Mouse (Mus musculus): ENCODE measurements around the gene Agfg2. TPM values are rescaled to one million over a fixed set of nuclear protein-coding genes. Genes with fewer than 3 reads are reported as not detected.

The Agfg2 gene
- polyA plus RNA-seq, 1 experiment from 2014 or later: 10.4 TPM

DNA sequence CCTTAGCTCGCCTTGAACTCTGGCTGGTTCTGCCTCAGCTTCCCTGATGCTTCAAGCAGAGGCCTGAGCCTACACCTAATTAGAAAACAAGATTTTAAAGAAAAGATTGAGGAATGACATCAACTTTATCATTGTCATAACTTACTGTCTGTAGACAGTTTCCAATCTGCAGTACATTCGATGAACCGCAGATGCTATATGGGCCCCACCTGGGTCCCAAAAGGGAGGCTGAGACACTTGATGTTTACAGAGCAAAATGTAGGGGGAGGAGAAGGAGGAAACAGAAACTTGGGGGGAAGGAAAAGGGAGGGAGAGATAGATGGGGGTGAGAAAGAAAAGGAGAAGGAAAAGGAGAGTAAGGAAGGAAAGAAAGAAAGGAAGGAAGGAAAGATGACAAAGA is 5.4 kb upstream of the Agfg2 start:
- no peak overlapping the region for H3K9ac ChIP-seq (ENCODE audit: low read depth, low read length)
- no peaks in the 10 kb centered on the region for H3K36me3 ChIP-seq (ENCODE audit: control insufficient read depth, insufficient read depth, low read length)
- ATAC-seq (ENCODE audit: low read depth) (no peak), DNase-seq (ENCODE audit: low spot score) (no peak)
- H3K4me1 ChIP-seq (ENCODE audit: control insufficient read depth, insufficient read depth, low read length): no peaks in the 10 kb centered on the region
- no peaks in the 10 kb centered on the region for H3K9me3 ChIP-seq (ENCODE audit: control insufficient read depth, low read length)
- 81% methylated on average over 3 of the region's 3 CpGs for WGBS
- H3K27ac ChIP-seq (replicated peaks; ENCODE audit: low read depth, low read length): no peak overlapping the region
- H3K4me2 ChIP-seq (ENCODE audit: low read depth, low read length): no peak overlapping the region
- H3K4me3 ChIP-seq (ENCODE audit: low read depth, low read length): no peak overlapping the region
- no peaks in the 10 kb centered on the region for H3K27me3 ChIP-seq (replicated peaks; ENCODE audit: control insufficient read depth, insufficient read depth, low read length)

GRCm38 (mm10) chr5:137686127-137686790 is 1.7 kb upstream of the Agfg2 start:
- 82% methylated on average over 6 of the region's 6 CpGs for WGBS
- no peak for DNase-seq (ENCODE audit: low spot score)

GRCm38 (mm10) chr5:137685653-137686052 is 1.1 kb upstream of the Agfg2 start:
- H3K4me1 ChIP-seq (ENCODE audit: control insufficient read depth, insufficient read depth, low read length): peaks cover 10% of the 10 kb centered on the region
- 91% methylated on average over 3 of the region's 3 CpGs for WGBS
- H3K27me3 ChIP-seq (replicated peaks; ENCODE audit: control insufficient read depth, insufficient read depth, low read length): no peaks in the 10 kb centered on the region
- ATAC-seq (ENCODE audit: low read depth) (no peak), DNase-seq (ENCODE audit: low spot score) (no peak)
- H3K9me3 ChIP-seq (ENCODE audit: control insufficient read depth, low read length): no peaks in the 10 kb centered on the region
- no peak overlapping the region for H3K9ac ChIP-seq (ENCODE audit: low read depth, low read length)
- H3K4me2 ChIP-seq (ENCODE audit: low read depth, low read length): no peak overlapping the region
- H3K27ac ChIP-seq (replicated peaks; ENCODE audit: low read depth, low read length): no peak overlapping the region
- 0 out of 2 replicates have a peak, but pooled peaks cover 7% of the 10 kb centered on the region for H3K36me3 ChIP-seq (ENCODE audit: control insufficient read depth, insufficient read depth, low read length)
- H3K4me3 ChIP-seq (ENCODE audit: low read depth, low read length): no peak overlapping the region

More at GRCm38 (mm10) chr5:137686127-137686790, 1.7 kb upstream of the Agfg2 start:
- H3K4me2 ChIP-seq (ENCODE audit: low read depth, low read length): no peak overlapping the region
- no peak overlapping the region for H3K27ac ChIP-seq (replicated peaks; ENCODE audit: low read depth, low read length)
- H3K9me3 ChIP-seq (ENCODE audit: control insufficient read depth, low read length): no peaks in the 10 kb centered on the region
- no peak overlapping the region for H3K4me3 ChIP-seq (ENCODE audit: low read depth, low read length)
- no peaks in the 10 kb centered on the region for H3K27me3 ChIP-seq (replicated peaks; ENCODE audit: control insufficient read depth, insufficient read depth, low read length)
- H3K9ac ChIP-seq (ENCODE audit: low read depth, low read length): no peak overlapping the region
- 0 out of 2 replicates have a peak, but pooled peaks cover 4% of the 10 kb centered on the region for H3K36me3 ChIP-seq (ENCODE audit: control insufficient read depth, insufficient read depth, low read length)
- ATAC-seq (ENCODE audit: low read depth): no peak
- H3K4me1 ChIP-seq (ENCODE audit: control insufficient read depth, insufficient read depth, low read length): peaks cover 10% of the 10 kb centered on the region

DNA sequence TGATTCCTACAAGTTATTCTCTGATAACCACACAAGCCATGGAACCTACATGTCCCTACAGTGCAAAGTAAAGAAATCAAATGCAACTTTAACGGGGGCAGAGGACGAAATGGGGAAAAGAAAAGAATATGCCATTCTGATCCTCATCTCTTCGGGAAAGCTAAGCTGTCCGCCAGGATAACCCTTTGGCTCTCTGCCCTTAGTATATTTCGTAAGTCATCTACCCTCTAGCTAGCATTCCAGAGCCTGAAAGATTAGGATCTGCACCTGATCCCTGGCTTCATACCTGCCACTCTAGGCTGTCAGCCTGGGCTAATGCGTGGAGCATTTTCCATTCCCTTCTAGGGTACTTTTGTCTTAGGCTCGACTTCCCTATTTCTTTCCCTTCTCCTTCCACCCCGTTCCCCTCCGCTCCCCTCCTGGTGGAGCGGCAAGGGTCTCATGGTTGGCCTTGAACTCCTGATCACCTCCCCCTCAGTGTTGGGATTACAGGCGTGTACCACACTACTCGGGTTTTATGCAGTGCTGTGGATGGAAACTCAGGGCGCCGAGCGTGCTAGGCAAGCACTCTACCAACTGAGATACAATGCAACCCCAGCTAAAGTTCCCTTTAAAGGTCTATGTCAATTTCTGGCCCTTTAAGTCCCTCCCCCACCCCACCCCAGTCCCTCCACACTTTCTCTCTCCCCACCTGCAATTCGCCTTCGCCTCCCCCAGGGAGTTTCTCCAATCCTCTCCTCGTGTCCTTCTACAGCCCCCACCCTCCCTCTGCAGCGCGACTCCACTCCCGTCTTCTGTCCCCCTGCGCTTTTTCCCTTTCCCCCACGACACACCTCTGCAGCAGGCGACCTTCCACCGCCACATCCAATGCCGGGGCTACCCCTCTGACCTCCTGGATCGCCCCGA is 885 bp downstream of the Agfg2 start:
- Histone ChIP-seq H3K4me1 (ENCODE audit: control insufficient read depth, insufficient read depth, low read length) (peaks cover 10% of the 10 kb centered on the region), H3K27me3 (replicated peaks; ENCODE audit: control insufficient read depth, insufficient read depth, low read length) (no peaks in the 10 kb centered on the region), H3K4me2 (ENCODE audit: low read depth, low read length) (peak overlapping the region; percentile 95), H3K36me3 (ENCODE audit: control insufficient read depth, insufficient read depth, low read length) (0 out of 2 replicates have a peak, but pooled peaks cover 7% of the 10 kb centered on the region), H3K9me3 (ENCODE audit: control insufficient read depth, low read length) (no peaks in the 10 kb centered on the region), H3K9ac (ENCODE audit: low read depth, low read length) (peak overlapping the region; percentile 71), H3K4me3 (ENCODE audit: low read depth, low read length) (peak overlapping the region; percentile 72), H3K27ac (replicated peaks; ENCODE audit: low read depth, low read length) (peak overlapping the region; percentile 52; the same call in 1 of the 2 replicates)
- 10% methylated on average over 28 of the region's 28 CpGs for WGBS
- DNase-seq (ENCODE audit: low spot score): no peak
- no peak for ATAC-seq (ENCODE audit: low read depth)

GRCm38 (mm10) chr5:137682526-137682925 is 2.0 kb downstream of the Agfg2 start:
- 0 out of 2 replicates have a peak overlapping the region, but pooled peaks have one; percentile 19 for H3K9ac ChIP-seq (ENCODE audit: low read depth, low read length)
- H3K4me2 ChIP-seq (ENCODE audit: low read depth, low read length): peak overlapping the region; percentile 95; the same call in 1 of the 2 replicates
- H3K4me1 ChIP-seq (ENCODE audit: control insufficient read depth, insufficient read depth, low read length): peaks cover 10% of the 10 kb centered on the region
- no peaks in the 10 kb centered on the region for H3K9me3 ChIP-seq (ENCODE audit: control insufficient read depth, low read length)
- no peaks in the 10 kb centered on the region for H3K27me3 ChIP-seq (replicated peaks; ENCODE audit: control insufficient read depth, insufficient read depth, low read length)
- 0 out of 2 replicates have a peak, but pooled peaks cover 7% of the 10 kb centered on the region for H3K36me3 ChIP-seq (ENCODE audit: control insufficient read depth, insufficient read depth, low read length)
- ATAC-seq (ENCODE audit: low read depth): no peak
- no peak for DNase-seq (ENCODE audit: low spot score)
- no peak overlapping the region for H3K27ac ChIP-seq (replicated peaks; ENCODE audit: low read depth, low read length)
- H3K4me3 ChIP-seq (ENCODE audit: low read depth, low read length): no peak overlapping the region
- WGBS: 83% methylated on average over 6 of the region's 6 CpGs

- DNase-seq (ENCODE audit: low spot score) (no peak), ATAC-seq (ENCODE audit: low read depth) (no peak)
- no peaks in the 10 kb centered on the region for H3K9me3 ChIP-seq (ENCODE audit: control insufficient read depth, low read length)
- no peak overlapping the region for H3K4me3 ChIP-seq (ENCODE audit: low read depth, low read length)
- H3K4me1 ChIP-seq (ENCODE audit: control insufficient read depth, insufficient read depth, low read length): peaks cover 10% of the 10 kb centered on the region
- H3K27ac ChIP-seq (replicated peaks; ENCODE audit: low read depth, low read length): no peak overlapping the region
- no peak overlapping the region for H3K4me2 ChIP-seq (ENCODE audit: low read depth, low read length)
- no peaks in the 10 kb centered on the region for H3K27me3 ChIP-seq (replicated peaks; ENCODE audit: control insufficient read depth, insufficient read depth, low read length)
- 0 out of 2 replicates have a peak, but pooled peaks cover 7% of the 10 kb centered on the region for H3K36me3 ChIP-seq (ENCODE audit: control insufficient read depth, insufficient read depth, low read length)
- 85% methylated on average over 4 of the region's 4 CpGs for WGBS
- no peak overlapping the region for H3K9ac ChIP-seq (ENCODE audit: low read depth, low read length)
Measured at GRCm38 (mm10) chr5:137679726-137680125, 4.8 kb downstream of the Agfg2 start.

GRCm38 (mm10) chr5:137678736-137679135 is 5.8 kb downstream of the Agfg2 start:
- Histone ChIP-seq H3K9me3 (ENCODE audit: control insufficient read depth, low read length) (no peaks in the 10 kb centered on the region), H3K27ac (replicated peaks; ENCODE audit: low read depth, low read length) (no peak overlapping the region), H3K4me3 (ENCODE audit: low read depth, low read length) (no peak overlapping the region), H3K36me3 (ENCODE audit: control insufficient read depth, insufficient read depth, low read length) (0 out of 2 replicates have a peak, but pooled peaks cover 7% of the 10 kb centered on the region), H3K27me3 (replicated peaks; ENCODE audit: control insufficient read depth, insufficient read depth, low read length) (no peaks in the 10 kb centered on the region), H3K9ac (ENCODE audit: low read depth, low read length) (no peak overlapping the region), H3K4me2 (ENCODE audit: low read depth, low read length) (no peak overlapping the region), H3K4me1 (ENCODE audit: control insufficient read depth, insufficient read depth, low read length) (peaks cover 9% of the 10 kb centered on the region)
- ATAC-seq (ENCODE audit: low read depth) (no peak), DNase-seq (ENCODE audit: low spot score) (no peak)
- 85% methylated on average over 3 of the region's 3 CpGs for WGBS

GRCm38 (mm10) chr5:137677859-137678258 is 6.7 kb downstream of the Agfg2 start:
- 93% methylated on average over 8 of the region's 8 CpGs for WGBS
- ATAC-seq (ENCODE audit: low read depth): no peak

More at GRCm38 (mm10) chr5:137677859-137678258, 6.7 kb downstream of the Agfg2 start:
- H3K4me2 ChIP-seq (ENCODE audit: low read depth, low read length): no peak overlapping the region
- no peak overlapping the region for H3K27ac ChIP-seq (replicated peaks; ENCODE audit: low read depth, low read length)
- 0 out of 2 replicates have a peak, but pooled peaks cover 7% of the 10 kb centered on the region for H3K36me3 ChIP-seq (ENCODE audit: control insufficient read depth, insufficient read depth, low read length)
- H3K9ac ChIP-seq (ENCODE audit: low read depth, low read length): no peak overlapping the region
- H3K4me3 ChIP-seq (ENCODE audit: low read depth, low read length): no peak overlapping the region
- H3K9me3 ChIP-seq (ENCODE audit: control insufficient read depth, low read length): no peaks in the 10 kb centered on the region
- H3K27me3 ChIP-seq (replicated peaks; ENCODE audit: control insufficient read depth, insufficient read depth, low read length): no peaks in the 10 kb centered on the region
- DNase-seq (ENCODE audit: low spot score): no peak
- peaks cover under 1% of the 10 kb centered on the region for H3K4me1 ChIP-seq (ENCODE audit: control insufficient read depth, insufficient read depth, low read length)

Data from embryonic facial prominence, embryonic 14.5 days (tissue).